Mouse (Mus musculus) liver, embryonic 14.5 days (tissue): ENCODE results near the gene Tbcel.

ENCODE experiments used
- CTCF ChIP-seq: IDR thresholded peaks from 2 replicates; pipeline ENCODE4 v1.5.1; 2016; ENCODE audit warnings: antibody characterized with exemption, low read depth, control low read depth
- EP300 ChIP-seq: IDR thresholded peaks from 2 replicates; pipeline ENCODE4 v1.6.1; 2016; ENCODE audit warnings: antibody characterized with exemption, low read depth

GRCm38 (mm10) chr9:42449043-42449442 is 58.6 kb downstream of the Tbcel start:
- TF ChIP-seq CTCF (no peak), EP300 (no peak)
